Comparison of ENCODE assay signal across 21 mouse cellular contexts in genomic region chr3:37154396-37154795, GRCm38 (mm10). TPM values are rescaled to one million over a fixed set of nuclear protein-coding genes. Genes with fewer than 3 reads are reported as not detected.
DNase-seq lines count a peak whose midpoint lies in the region; ATAC-seq and TF ChIP-seq lines count a peak whose summit lies in the region.
"Had no signal": no experiment of that assay in that cellular context is flagged by ENCODE, and none has a peak within 500 bp of the region (broad histone marks: within the 10 kb centered on the region; RNA-seq: fewer than 3 reads in every experiment).

No protein-coding gene starts in this region.

- DNase-seq in heart, adult 9 months (ENCODE audit: low spot score in 2 of 2), result no peak
- no peak for DNase-seq in stomach, postnatal 0 days (ENCODE audit: low spot score)
- no peak for DNase-seq in layer of hippocampus, adult 11-12 months (ENCODE audit: low spot score)
- DNase-seq: adrenal gland, postnatal 36 days; cerebellum, adult 8-10 months; forebrain, postnatal 0 days; kidney, adult 18-20 months; kidney, postnatal 14 days; left cerebral cortex, postnatal 4 days; lung, adult 18-20 months; thymus, postnatal 4 days had no signal

- peaks cover 6 to 8% of the 10 kb centered on the region in 2 experiments for H3K4me1 ChIP-seq in heart, embryonic 14.5 days (ENCODE audit: control insufficient read depth in 2 of 2, insufficient read depth in 2 of 2, low read length in 2 of 2)
- no peaks in the 10 kb centered on the region for H3K4me1 ChIP-seq in stomach, embryonic 15.5 days
- H3K4me1 ChIP-seq in stomach, postnatal 0 days (replicated peaks; ENCODE audit: control insufficient read depth, insufficient read depth), result no peaks in the 10 kb centered on the region
- H3K4me1 ChIP-seq in liver, embryonic 15.5 days (replicated peaks), result peaks cover 42% of the 10 kb centered on the region
- H3K4me1 ChIP-seq: hindbrain, embryonic 15.5 days; midbrain, embryonic 13.5 days had no signal

- H3K4me3 ChIP-seq in heart, embryonic 14.5 days (ENCODE audit: control insufficient read depth in 1 of 2, insufficient read depth in 1 of 2, low read depth in 1 of 2, low read length in 2 of 2), result no peak overlapping the region
- no peak overlapping the region for H3K4me3 ChIP-seq in stomach, embryonic 15.5 days (replicated peaks)
- H3K4me3 ChIP-seq in stomach, postnatal 0 days (ENCODE audit: low read depth, low read length), result no peak overlapping the region
- no peak overlapping the region for H3K4me3 ChIP-seq in liver, embryonic 15.5 days (replicated peaks)
- H3K4me3 ChIP-seq: forebrain, embryonic 10.5 days; hindbrain, embryonic 15.5 days; midbrain, embryonic 13.5 days; myocyte had no signal

- 0 out of 2 replicates have a peak overlapping the region, but pooled peaks have one; percentile 11 for H3K4me2 ChIP-seq in heart, embryonic 14.5 days (ENCODE audit: low read length)
- no peak overlapping the region for H3K4me2 ChIP-seq in stomach, embryonic 15.5 days
- H3K4me2 ChIP-seq in stomach, postnatal 0 days (replicated peaks; ENCODE audit: low read depth), result no peak overlapping the region
- H3K4me2 ChIP-seq in liver, embryonic 15.5 days, result peak overlapping the region; percentile 39
- H3K4me2 ChIP-seq: hindbrain, embryonic 15.5 days; midbrain, embryonic 13.5 days had no signal

- no peak overlapping the region for H3K27ac ChIP-seq in heart, embryonic 14.5 days (replicated peaks in 1 of 2; ENCODE audit: control insufficient read depth in 1 of 2, insufficient read depth in 1 of 2, low read depth in 2 of 2, low read length in 2 of 2)
- H3K27ac ChIP-seq in stomach, embryonic 15.5 days, result no peak overlapping the region
- H3K27ac ChIP-seq in stomach, postnatal 0 days (replicated peaks), result no peak overlapping the region
- 0 out of 2 replicates have a peak overlapping the region, but pooled peaks have one; percentile 14 for H3K27ac ChIP-seq in liver, embryonic 15.5 days (replicated peaks)
- H3K27ac ChIP-seq: forebrain, embryonic 10.5 days; hindbrain, embryonic 15.5 days; macrophage; midbrain, embryonic 13.5 days had no signal

- TF ChIP-seq EP300 in stomach, postnatal 0 days (optimal IDR thresholded peaks at IDR 0.05), result no peak

- no peaks in the 10 kb centered on the region for H3K27me3 ChIP-seq in heart, embryonic 14.5 days (ENCODE audit: control insufficient read depth, insufficient read depth, low read length)
- no peaks in the 10 kb centered on the region for H3K27me3 ChIP-seq in stomach, embryonic 15.5 days (replicated peaks)
- H3K27me3 ChIP-seq in stomach, postnatal 0 days (ENCODE audit: control insufficient read depth, insufficient read depth, low read length), result no peaks in the 10 kb centered on the region
- H3K27me3 ChIP-seq in liver, embryonic 15.5 days, result no peaks in the 10 kb centered on the region
- H3K27me3 ChIP-seq: CH12.LX; hindbrain, embryonic 15.5 days; midbrain, embryonic 13.5 days had no signal

- no peaks in the 10 kb centered on the region for H3K36me3 ChIP-seq in heart, embryonic 14.5 days (ENCODE audit: control insufficient read depth, insufficient read depth, low read length)
- H3K36me3 ChIP-seq in stomach, embryonic 15.5 days, result no peaks in the 10 kb centered on the region
- no peaks in the 10 kb centered on the region for H3K36me3 ChIP-seq in stomach, postnatal 0 days (ENCODE audit: control insufficient read depth, insufficient read depth, low read length)
- H3K36me3 ChIP-seq in liver, embryonic 15.5 days (replicated peaks), result no peaks in the 10 kb centered on the region
- H3K36me3 ChIP-seq: forebrain, embryonic 10.5 days; hindbrain, embryonic 15.5 days; midbrain, embryonic 13.5 days had no signal

- TF ChIP-seq CTCF in stomach, postnatal 0 days (IDR thresholded peaks at IDR 0.05; ENCODE audit: low read depth), result no peak

- WGBS in heart, embryonic 14.5 days, result 15% methylated on average over 7 of the region's 7 CpGs
- 52% methylated on average over 7 of the region's 7 CpGs for WGBS in stomach, embryonic 15.5 days
- 62% methylated on average over 7 of the region's 7 CpGs for WGBS in stomach, postnatal 0 days
- 30% methylated on average over 7 of the region's 7 CpGs for whole genome bisulfite sequencing in liver, embryonic 15.5 days (ENCODE audit: insufficient replicate concordance)

- ATAC-seq in heart, embryonic 14.5 days (ENCODE audit: insufficient number of reproducible peaks, insufficient read depth, low FRiP score, low read depth), result no peak
- ATAC-seq in stomach, embryonic 15.5 days (ENCODE audit: insufficient read depth, low FRiP score, low read depth), result peak; percentile 21; the same call in 1 of the 2 replicates
- ATAC-seq in stomach, postnatal 0 days (ENCODE audit: low FRiP score, low TSS enrichment), result no peak
- peak; percentile 64 for ATAC-seq in liver, embryonic 15.5 days (ENCODE audit: insufficient read depth)
- ATAC-seq in inflammation-experienced regulatory T-cells, adult 6 months, result no peak
- ATAC-seq: forebrain, postnatal 0 days; midbrain, embryonic 13.5 days had no signal

- H3K9me3 ChIP-seq in heart, embryonic 14.5 days (ENCODE audit: control insufficient read depth, low read length), result no peaks in the 10 kb centered on the region
- H3K9me3 ChIP-seq in stomach, embryonic 15.5 days, result no peaks in the 10 kb centered on the region
- H3K9me3 ChIP-seq in stomach, postnatal 0 days (ENCODE audit: control insufficient read depth, low read length), result no peaks in the 10 kb centered on the region
- no peaks in the 10 kb centered on the region for H3K9me3 ChIP-seq in liver, embryonic 15.5 days (replicated peaks)
- H3K9me3 ChIP-seq: forebrain, embryonic 10.5 days; hindbrain, embryonic 15.5 days; midbrain, embryonic 13.5 days had no signal

- no peak overlapping the region for H3K9ac ChIP-seq in heart, embryonic 14.5 days (ENCODE audit: low read length)
- H3K9ac ChIP-seq in stomach, embryonic 15.5 days, result no peak overlapping the region
- no peak overlapping the region for H3K9ac ChIP-seq in stomach, postnatal 0 days (ENCODE audit: low read length)
- H3K9ac ChIP-seq in liver, embryonic 15.5 days, result no peak overlapping the region
- H3K9ac ChIP-seq: forebrain, postnatal 0 days; hindbrain, embryonic 15.5 days; midbrain, embryonic 13.5 days had no signal

RNA-seq across cellular contexts. Expression of gene Il2, which starts 28.6 kb away (rescaled TPM):
- polyA plus RNA-seq in heart, embryonic 14.5 days (2014; fragmentation: Nextera tagmentation; extraction: Ambion mirVana), result 0.49 and 0.50 TPM in 2 replicates
- polyA plus RNA-seq in stomach, embryonic 15.5 days (2015; fragmentation: Nextera tagmentation; extraction: Ambion mirVana), result 0.40 and 0.44 TPM in 2 replicates
- 0.51 and 0.53 TPM in 2 replicates for polyA plus RNA-seq in stomach, postnatal 0 days (2015; fragmentation: Nextera tagmentation; extraction: Ambion mirVana)
- polyA plus RNA-seq in liver, embryonic 15.5 days (2015; fragmentation: Nextera tagmentation; extraction: Ambion mirVana), result 0.14 TPM in 1 of 2 replicates, not detected in the other
- 1 to 10 TPM; 1.5 to 3.3 (median 1.6) TPM for polyA plus RNA-seq in inflammation-experienced regulatory T-cells, adult 6 months (2017; shearing (Covaris generic))
- polyA plus RNA-seq: macrophage, myocyte had no signal

Comparison
In these comparisons a context has a peak if more than half of its experiments do, and no peak if none do; other contexts are left out.
1. ATAC-seq: peak in stomach, embryonic 15.5 days (single experiment) and liver, embryonic 15.5 days (single experiment); none in heart, embryonic 14.5 days (single experiment), stomach, postnatal 0 days (single experiment) and inflammation-experienced regulatory T-cells, adult 6 months (single experiment).
2. H3K4me2 ChIP-seq: peak in heart, embryonic 14.5 days (single experiment) and liver, embryonic 15.5 days (single experiment); none in stomach, embryonic 15.5 days (single experiment) and stomach, postnatal 0 days (single experiment).